Mouse (Mus musculus): Measurements from ENCODE around the gene AL732309.1.

AL732309.1 gene

DNA sequence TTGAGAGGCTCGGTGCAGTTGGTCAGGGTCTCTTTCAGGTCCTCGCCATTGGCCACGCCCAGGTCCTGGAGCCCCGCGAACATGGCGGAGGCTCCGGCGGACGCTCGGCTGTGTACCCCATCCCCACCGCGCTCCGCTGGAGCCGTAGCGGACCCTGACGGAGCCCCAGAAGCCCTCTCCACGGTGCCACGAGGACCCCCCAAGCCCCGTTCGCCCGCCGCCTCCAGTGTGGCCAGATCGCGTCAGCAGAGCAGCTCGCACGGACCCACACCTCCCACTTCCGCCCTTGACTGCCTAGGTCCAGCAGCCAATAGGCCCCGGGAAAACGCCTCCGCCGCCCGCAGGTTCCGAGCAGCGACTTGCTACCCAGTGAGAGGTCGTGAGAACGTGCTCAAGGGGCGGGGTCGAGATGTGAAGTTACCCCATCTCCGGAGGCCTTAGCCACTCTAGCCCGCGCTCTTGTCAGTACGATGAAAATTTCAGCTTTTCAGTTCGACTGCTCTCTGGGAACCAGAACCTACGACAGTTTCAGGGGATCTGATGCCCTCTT lies 35.5 kb downstream of the AL732309.1 start, which contains the start of gene Nelfb:
Nelfb (minus strand) TSS at position 369 of the 550 bp plus-strand sequence.
- peak; percentile 93 for DNase-seq

DNA sequence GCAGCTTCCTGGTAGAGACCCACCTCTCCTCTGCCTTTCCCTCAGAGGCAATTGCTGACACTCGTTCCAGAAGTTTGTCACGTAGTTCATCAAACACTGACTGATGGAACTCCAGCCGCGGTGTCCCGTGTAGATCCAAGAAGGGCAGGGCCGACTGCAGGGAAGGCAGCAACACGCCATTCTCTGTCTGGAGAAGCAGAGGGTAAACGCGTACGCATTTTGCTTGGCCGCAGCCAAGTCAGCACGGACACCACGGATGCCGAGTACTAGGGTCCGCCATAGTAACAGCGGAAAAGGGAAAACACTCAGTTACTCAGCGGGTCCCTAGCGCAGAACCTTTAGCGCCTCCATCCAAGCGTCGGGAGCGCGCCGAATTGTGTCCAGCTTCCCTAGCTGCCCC lies 36.0 kb downstream of the AL732309.1 start:
- DNase-seq: no peak

DNA sequence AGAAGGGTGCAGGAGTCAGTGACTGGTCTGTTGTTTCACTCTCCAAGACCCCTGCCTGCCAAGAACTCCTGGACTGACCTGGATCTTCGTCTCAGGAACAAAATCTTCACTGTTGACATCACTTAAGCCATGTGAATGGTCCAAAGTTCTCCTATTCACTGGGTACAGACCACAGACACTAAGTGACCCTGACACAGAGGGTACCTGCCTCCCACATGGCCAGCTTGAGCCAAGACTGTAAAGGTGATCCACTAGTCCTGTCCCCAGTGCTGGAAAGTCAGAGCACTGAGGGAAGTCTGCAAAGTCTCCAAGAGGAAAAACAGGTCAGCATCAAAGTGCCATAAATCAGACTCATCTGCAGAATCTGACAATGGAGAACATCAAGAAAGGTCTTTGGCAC lies 39.1 kb downstream of the AL732309.1 start:
- DNase-seq: no peak

DNA sequence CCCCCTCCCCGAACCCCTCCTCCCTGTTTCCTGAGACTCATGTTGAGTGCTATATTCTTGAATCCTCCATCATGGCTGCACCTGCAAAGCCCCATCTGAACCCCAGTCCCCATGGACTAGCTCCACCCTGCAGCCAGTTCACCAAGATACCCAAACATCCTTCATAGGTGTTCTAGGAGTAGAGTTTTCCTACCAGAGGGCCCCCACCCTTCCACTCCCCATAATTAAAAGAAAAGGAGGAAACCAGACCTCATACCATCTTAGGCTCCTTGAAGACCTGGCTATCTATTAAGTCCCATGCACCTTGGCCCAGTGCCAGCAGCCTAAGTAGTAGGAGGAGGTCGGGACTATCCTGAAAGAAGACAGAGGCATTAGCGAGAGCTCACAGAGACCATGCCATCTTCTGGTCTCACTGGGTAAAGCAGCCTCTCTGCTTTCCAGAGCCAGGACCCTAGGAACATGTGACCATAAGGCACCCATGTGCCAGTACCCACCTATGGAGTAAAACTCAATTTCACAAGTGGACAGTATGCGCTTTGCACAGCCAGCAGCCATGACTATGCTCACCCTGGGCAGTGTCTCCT lies 42.9 kb downstream of the AL732309.1 start:
- DNase-seq: no peak

DNA sequence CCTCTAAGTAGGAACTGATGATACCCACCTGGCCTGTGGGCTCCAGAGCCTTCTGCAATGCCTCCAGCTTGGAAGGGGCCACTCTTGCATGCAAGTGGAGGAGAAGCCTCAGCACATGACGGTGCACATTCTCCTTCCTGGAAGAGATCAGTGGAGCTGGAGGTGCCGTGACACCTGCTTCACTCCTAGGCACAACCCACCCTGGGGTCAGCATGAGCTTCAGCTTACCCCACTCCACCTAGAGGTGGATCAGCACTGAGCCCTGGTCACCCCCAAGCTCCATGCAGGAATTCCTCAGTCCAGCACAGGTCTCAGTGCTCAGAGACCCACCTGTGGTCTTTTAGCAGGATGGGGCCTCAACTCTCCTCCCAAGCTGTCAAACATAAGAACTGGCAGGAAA lies 46.0 kb downstream of the AL732309.1 start:
- no peak for DNase-seq

DNA sequence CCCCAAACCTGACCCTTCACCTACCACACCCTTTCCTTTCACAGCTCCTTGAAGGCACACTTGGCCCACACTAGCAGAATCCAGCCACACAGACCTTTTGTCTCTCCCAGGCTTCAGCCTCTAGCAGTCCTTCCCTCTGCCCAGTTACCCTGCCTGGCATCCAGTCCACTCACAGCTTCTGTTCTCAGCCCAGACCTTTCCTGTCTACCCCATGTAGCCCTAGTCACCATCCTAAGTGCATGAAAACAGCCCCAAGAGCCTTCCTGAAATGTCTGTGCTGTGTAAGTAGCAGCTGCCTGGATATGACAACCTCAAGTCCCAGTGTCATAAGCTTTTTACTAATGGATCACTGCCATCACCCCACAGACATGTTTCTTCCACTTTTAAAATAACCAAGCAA lies 48.7 kb downstream of the AL732309.1 start:
- DNase-seq: no peak

DNA sequence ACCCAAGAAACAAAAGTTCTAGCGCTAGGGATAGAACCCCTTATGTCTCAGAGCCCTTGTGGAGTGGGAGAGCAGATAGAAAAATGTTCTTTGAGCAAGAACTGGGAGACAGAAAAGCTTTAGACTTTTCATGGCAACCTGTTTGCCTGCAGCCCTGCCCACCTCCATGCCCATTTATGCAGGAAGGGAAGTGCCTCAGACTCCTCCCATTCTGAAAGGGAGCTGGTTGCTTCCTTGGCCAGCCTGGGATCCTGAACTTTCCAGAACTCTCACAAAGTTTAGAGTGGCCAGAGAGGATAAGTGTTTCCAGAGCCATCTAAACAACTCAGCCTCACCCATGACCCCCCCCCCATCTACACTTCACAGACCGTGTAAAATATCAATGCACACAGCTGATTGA lies 49.5 kb downstream of the AL732309.1 start:
- DNase-seq: no peak

DNA sequence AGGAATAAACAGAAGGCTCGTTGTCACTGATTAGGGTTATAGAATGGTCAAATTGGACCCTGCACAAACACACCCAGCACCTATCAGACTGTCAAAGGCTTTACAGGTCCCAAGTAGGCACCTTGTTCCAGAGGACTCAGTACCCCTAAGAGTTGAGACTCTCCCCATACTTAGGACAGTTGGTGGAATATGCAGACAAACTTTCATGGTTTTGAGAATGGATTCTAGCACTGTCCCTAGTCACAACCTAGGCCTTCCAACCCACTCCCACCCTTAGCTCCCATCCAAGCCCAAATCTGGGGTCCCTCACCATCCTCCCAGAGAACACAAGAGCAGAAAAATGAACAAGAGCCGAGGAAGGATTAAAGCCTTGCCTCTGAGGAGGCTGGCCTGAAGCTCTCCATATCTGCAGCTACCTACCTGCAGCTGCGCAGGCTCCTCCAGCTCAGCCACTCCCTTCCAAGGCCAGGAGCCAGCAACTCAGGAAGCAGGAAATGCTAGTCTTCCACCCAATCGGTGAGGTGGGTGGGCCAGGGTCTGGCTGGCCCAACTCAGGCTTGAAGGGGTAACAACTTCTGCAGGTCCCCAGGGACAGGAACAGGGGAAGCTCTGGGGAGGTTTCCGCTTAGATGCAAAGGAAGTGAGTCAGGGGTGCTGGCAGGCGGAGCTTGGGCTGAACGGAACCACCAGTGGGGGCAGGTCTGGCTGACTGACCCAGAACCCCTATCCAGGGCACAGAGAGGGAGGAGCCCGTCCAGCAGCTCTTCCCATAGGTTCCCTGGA lies 50.3 kb downstream of the AL732309.1 start, which contains the start of gene Tor4a:
Tor4a (minus strand) TSS at position 715 of the 783 bp plus-strand sequence.
- peak; percentile 81 for DNase-seq

DNA sequence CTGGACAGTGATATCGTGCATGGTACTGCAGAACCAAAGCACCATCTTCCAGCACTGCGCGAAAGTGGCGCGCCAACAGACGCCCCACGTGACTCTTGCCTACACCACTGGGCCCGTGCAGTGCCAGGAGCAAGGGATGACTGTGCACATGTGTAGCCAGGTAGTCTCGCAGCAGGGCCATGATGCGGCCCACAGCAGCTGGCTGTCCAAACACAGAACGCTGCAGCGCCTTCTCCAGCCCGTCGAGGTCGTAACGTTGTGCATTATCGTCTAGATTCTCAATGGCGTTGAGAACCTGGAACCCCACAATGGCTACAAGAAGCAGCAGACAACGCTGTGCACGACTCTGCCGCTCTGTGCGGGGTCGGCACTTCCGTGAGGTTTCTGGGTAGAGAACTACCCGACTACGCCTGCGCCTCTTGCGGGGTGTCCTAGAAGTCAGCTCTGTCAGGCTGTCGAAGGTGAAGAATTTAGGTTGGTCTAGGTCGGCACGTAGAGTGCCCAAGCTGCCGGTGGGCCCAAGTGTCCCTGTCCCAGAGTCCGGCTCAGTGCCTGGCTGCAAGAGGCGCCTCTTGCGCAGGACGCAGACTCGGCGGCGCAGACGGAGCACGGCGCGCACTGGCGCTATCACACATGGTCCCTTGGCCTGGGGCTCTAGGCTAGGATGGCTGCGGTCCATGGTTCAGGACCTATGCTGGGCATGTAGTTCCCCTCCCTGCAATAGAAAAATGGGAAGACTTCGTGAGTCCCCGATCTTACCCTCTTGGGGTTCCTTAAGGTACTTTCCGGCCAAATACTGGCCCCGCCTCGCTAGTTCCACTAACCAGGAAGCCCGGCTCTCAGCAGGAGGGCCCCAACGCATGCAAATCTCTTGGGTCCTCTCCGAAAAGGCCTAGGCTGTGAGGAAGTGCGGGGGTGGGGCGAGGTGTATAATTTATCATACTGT lies 51.2 kb downstream of the AL732309.1 start:
- DNase-seq: peak; percentile 75
